Mouse (Mus musculus): ENCODE measurements at regions not wholly inside any gene's neighbourhood (a gene's known extent, or its start where the extent isn't known, plus 50 kb on each side); places are given as distances from the start of the nearest gene placed in this dataset.

DNA sequence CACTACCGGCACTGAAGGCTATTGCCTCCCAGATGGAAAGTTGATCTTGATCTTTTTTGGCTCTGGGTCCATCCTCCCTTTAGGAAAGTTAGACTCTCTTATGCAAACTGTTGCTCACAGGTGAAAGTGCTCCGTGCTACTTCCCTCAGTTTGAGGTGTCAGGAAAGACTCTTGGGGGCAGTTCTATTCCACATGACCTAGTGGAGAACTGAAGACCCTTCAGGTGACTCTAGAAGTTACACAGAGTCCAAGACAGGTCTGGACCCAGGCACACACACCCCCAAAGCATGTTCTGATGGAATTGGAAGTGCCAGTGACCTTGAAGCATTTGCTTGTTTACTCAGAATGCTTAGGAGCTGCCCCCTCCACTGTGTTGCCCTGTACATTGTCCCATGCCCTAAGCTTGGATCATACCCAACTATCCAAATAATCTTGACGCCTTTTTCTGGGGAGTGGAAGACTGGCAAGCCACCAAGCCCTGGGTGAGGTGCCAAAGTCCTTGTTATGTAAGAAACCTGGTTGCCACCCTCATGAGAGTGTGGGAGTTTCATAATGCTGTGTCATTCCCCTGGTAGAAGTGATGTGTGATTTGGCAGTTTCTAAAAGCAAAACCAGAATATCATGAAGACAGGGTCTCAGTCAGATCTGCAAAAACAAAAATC is 51.1 kb upstream of the Nampt start:
- TF ChIP-seq POLR2A (IDR thresholded peaks at IDR 0.05; ENCODE audit: control insufficient read depth, low read depth, low read length), result no peak
- TF ChIP-seq CTCF (IDR thresholded peaks at IDR 0.05; ENCODE audit: control insufficient read depth, insufficient read depth, insufficient replicate concordance, low read depth, low read length), result no peak
